Comparison of ENCODE assay signal across 8 mouse cellular contexts in the genomic region with DNA sequence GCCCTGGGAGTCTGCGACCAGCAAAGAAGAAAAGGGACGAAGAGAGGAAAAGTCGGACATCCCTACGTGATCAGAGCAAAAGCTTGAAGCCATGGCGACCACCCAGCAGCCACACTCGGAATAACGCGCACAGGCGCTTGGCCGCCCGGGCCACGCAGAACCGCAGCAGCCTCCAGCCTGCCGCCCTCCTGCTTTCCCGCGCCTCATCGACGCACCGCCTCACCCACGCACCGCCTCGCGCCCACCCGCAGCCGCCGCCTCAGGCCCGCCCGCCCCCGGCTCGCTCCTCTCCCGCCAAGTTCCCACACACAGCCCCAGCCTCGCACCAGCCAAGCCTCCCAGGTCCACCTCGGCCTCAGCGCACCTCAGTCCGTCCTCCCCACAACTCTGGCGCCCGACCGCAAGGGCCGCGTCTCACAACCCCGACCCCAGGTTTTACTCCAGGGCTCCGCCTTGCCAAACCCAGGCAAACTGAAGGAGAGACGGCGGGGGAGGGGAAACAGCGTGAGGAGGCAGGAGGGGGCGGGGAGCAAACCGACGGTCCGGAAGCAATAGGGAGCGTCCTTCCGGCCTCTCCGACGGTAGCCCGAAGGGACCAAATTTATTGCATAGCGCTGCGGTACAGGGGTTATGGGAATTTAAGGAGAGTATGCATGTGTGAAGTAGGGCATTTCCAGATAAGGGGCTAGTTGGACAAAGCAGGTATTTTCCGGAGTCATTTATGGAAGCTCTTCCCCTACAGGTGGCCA. TPM values are rescaled to one million over a fixed set of nuclear protein-coding genes. Genes with fewer than 3 reads are reported as not detected.
A peak's percentile ranks its signal among the peaks of the same experiment; 100 is the strongest.
DNase-seq lines count a peak whose midpoint lies in the region; ATAC-seq and TF ChIP-seq lines count a peak whose summit lies in the region.
"Not testable (repeated sequence)": the region's sequence is repeated elsewhere in the genome, so short reads cannot be mapped to it uniquely, and the experiment has no call there.

A gene (minus strand): TSS at position 502 of the 749 bp plus-strand sequence.

- H3K9me3 ChIP-seq in hindbrain, embryonic 13.5 days: not testable (repeated sequence)

- peak within 1 kb of the TSS; percentile 53 for H3K4me3 ChIP-seq in hindbrain, embryonic 13.5 days

- ATAC-seq in Patski: peak; percentile 82
- ATAC-seq in hindbrain, embryonic 13.5 days (ENCODE audit: low FRiP score): peak; percentile 97

- not testable (repeated sequence) for H3K27me3 ChIP-seq in Patski; hindbrain, embryonic 13.5 days

- DNase-seq in Patski (ENCODE audit: low read depth, low spot score): peak; percentile 90
- peak; percentile 98 for DNase-seq in cerebellum, postnatal 14 days
- peak; percentile 84 to 89 for DNase-seq in frontal cortex, postnatal 14 days (ENCODE audit: low spot score in 2 of 2)
- peak; percentile 85 to 97 for DNase-seq in layer of hippocampus, postnatal 25 days (ENCODE audit: extremely low spot score in 1 of 2, low spot score in 1 of 2)
- peak; percentile 94 for DNase-seq in lung, postnatal 25 days (ENCODE audit: low spot score)
- DNase-seq in retina, embryonic 14.5 days (ENCODE audit: low spot score): peak; percentile 99
- DNase-seq in thymus, postnatal 4 days: peak; percentile 97

- peak within 1 kb of the TSS; percentile 51 for H3K4me2 ChIP-seq in hindbrain, embryonic 13.5 days

- TF ChIP-seq CTCF in Patski (IDR thresholded peaks at IDR 0.05): not testable (repeated sequence)

- CTCF ChIA-PET in Patski (lab: Charles Lee): not testable (repeated sequence)

- H3K9ac ChIP-seq in hindbrain, embryonic 13.5 days: peak within 1 kb of the TSS; percentile 67

- H3K36me3 ChIP-seq in hindbrain, embryonic 13.5 days: peaks cover 18% of the 10 kb centered on the region

- H3K4me1 ChIP-seq in hindbrain, embryonic 13.5 days (replicated peaks): not testable (repeated sequence)

- in situ Hi-C loops in Patski (cut with MboI; ENCODE audit: low pct_unique_long_range_greater_than_20kb): not testable (repeated sequence)

- H3K27ac ChIP-seq in hindbrain, embryonic 13.5 days: peak within 1 kb of the TSS; percentile 52; the same call in 1 of the 2 replicates

- POLR2A ChIA-PET in Patski (lab: Charles Lee): not testable (repeated sequence)

- WGBS in hindbrain, embryonic 13.5 days: under 1% methylated on average over 30 of the region's 57 CpGs

RNA-seq across cellular contexts. Expression of the gene that starts here (rescaled TPM):
- polyA plus RNA-seq in Patski (2021): 58.6 TPM
- polyA plus RNA-seq in hindbrain, embryonic 13.5 days (2015; fragmentation: Nextera tagmentation; extraction: Ambion mirVana): 45.6 and 46.2 TPM in 2 replicates
- 10 to 100 TPM; 34.3 to 39.4 TPM for total RNA-seq in layer of hippocampus, postnatal 25 days (2021)

Comparison
In these comparisons a context has a peak if more than half of its experiments do, and no peak if none do; other contexts are left out.
1. Peak in every context shown above with its lines: DNase-seq, ATAC-seq, H3K4me3 ChIP-seq and H3K27ac ChIP-seq.